Mouse (Mus musculus): ENCODE measurements around the gene Slc12a9.

GRCm38 (mm10) chr5:137293282-137293681, 40.1 kb downstream of the Slc12a9 start:
- TF ChIP-seq CTCF (IDR thresholded peaks at IDR 0.05; ENCODE audit: low read depth, low read length) (0 out of 2 replicates have a peak, but pooled peaks have one; percentile 32), POLR2A (IDR thresholded peaks at IDR 0.05; ENCODE audit: extremely low read depth, insufficient read depth, low read length) (peak; percentile 62; the same call in 1 of the 2 replicates)

All from liver, adult 2 months (tissue).